Mouse (Mus musculus) layer of hippocampus, adult 8-10 months (tissue): ENCODE measurements around the gene Zfp184. TPM values are rescaled to one million over a fixed set of nuclear protein-coding genes. Genes with fewer than 3 reads are reported as not detected.

Experiments used
- DNase-seq, 2 experiments: peaks; one replicate each; pipeline ENCODE4 v3.0.0; 2022; ENCODE audit warnings: low spot score in 2 of 2
- total RNA-seq, 4 experiments: library from RNA; stranded (reverse); gene quantifications; 2 replicates each; pipeline ENCODE4 v1.2.4; 2022

Zfp184 gene
- total RNA-seq, 4 experiments from 2014 or later: 1.9 to 4.5 (median 2.9) TPM

DNA sequence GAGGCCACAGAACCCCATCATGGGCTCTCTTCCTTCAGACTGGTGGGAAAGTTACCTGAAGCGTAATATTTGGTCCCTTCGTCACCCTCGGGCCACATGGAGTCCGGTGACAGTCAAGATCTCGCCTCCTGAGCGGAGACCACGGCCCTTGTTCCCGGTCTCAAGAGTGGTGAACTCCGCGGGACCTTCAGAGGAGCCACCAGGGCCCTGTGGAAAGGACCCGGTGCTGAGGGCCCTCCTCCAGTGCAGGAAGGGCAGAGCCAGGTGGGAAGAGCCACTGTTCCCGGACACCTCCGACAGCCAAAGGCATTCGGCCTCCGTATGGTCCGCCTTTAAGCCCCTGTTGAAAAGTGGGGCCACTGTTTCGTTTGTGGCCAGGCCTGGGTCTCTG is 36.9 kb downstream of the Zfp184 start:
- no peak for DNase-seq

DNA sequence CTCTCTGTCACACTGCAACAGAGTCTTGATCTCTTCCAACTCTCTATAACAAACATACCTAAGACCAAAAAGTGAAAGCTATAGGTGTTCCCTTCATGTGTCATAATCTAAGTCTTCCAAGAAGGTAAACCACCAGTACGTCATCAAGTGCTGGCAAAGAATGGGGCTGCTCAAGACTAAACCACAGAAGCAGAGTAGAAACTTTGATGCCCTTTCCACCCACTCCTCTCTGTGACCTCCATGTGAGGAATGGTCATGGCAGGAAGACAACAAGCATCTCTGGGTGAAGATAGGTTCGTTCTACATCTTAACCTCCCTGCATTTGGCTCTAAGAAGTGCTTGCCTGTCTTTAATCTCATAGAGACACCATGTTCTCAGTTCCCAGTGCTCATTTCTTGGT is 39.6 kb downstream of the Zfp184 start:
- DNase-seq: no peak

DNA sequence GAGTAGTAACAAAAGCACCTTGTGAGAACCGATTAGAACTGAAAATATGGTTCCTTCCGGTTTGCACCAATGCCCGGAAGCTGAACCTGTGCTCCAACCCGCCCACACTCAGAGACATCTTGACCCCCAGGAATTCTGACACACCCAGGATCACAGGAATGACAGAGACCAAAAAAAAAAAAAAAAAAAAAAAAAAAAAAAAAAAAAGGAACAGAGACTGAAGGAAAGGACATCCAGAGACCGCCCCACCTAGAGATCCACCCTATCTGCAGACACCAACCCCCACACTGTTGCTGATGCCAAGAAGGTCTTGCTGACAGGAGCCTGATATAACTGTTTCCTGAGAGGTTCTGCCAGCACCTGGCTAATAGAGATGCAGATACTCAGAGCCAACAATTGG is 47.7 kb downstream of the Zfp184 start:
- no peak for DNase-seq

DNA sequence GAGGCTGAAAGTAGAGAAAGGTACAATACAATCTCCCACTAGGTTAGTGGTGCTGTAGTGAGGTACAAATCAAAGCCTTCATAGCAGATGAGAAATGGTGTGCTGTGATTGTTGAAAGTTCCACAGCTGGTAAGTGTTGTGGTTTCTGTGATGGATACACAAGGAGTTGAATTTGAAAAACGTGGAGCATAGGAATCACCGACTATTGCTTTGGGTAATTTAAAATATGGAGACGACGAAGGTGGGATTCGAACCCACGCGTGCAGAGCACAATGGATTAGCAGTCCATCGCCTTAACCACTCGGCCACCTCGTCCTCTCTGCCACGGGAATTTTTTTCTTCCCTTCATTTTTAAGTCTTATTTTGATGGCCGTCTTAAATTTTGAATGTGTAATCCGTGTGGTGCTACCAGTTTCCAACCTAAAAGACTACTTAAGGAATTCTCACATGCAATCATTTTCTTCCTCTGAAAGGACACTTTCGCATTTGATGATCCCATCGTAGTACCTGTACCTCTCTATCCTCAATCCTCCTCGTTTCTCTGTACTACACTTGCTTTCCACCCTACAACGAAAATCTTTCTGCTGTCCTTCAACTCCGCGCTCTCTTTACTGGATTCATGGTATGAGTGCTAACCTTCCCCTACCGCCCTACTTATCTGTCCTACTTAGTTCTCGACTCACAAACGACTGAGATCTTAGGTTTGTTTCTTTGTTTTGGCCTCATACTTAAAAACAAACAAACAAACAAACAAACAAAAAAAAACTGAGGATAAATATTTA is 49.3 kb downstream of the Zfp184 start:
- no peak for DNase-seq

DNA sequence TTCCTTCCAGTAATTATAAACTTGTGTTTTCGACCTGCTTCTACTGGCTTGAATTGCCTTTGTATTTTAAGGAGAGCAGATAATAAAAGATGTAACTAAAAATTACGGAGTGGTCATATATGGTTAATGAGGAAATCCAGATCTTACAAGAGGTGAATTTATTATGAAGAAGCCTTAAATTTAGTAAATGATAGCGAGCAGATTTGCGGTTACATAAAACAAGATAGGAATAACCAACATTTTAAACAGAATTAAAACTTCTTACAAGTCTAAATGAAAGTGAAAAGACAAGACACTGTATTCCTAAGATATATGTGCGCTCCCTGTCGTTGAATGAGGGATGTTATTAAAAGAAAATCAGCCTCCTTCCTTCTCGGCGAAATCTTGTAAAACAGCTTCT is 50.0 kb downstream of the Zfp184 start:
- no peak for DNase-seq

DNA sequence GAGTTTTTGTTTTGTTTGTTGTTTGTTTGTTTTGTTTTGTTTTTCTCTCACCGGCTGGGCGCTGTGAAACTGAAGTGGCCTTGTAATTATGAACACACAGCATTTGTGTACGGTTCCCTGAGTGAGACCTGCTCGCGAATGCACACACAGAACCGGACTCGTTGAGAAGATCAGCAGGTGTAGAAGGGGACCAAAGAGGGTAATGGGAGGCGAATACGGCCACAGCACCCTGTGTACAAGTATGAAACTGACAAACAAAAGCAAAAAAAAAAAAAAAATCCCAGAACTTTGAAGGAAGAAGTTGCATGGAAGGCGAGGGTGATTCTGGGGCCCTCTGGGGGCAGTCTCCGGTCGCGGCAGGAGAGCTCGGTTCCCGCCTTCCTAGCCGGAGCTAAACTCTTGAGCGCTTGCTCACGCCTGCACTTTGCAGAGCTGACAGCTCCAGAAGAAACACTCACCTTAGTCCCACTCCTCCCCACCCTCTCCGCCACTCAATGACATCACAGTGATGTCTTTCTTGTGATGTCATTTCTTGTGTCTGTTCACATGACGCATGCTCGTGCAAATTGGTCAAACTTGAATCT is 50.5 kb downstream of the Zfp184 start:
- no peak for DNase-seq

DNA sequence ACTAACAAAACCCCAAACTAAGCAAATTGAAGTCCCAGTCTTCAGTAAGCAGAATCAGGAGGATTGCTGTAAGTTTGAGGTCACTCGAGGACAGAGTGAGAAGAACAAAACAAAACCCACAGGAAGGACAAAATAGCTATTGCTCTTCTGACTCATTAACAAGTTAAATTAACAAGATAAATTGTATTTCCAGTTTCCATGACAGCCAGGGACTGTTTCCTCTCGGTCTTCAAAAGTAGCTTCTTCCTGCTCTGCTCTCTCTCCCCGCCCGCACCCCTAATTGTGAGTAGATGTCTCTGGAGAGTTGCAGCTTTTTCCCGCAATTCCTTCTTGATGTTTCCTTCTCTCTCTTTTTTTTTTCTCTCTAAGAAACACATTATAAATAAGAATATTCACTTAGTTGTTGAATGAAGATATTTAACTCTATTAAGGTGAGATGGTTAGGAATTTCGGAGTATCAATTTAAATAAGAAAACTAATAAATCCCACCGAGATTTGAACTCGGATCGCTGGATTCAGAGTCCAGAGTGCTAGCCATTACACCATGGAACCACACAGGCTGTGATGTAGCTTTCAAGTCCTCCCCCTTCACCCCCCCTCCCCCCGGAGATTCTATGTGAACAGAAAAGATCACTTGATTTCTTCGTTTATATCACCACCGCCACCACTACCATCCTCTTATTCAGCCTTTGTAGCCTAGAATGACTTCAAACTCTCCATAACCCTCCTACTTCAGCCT is 51.4 kb downstream of the Zfp184 start:
- DNase-seq: no peak

DNA sequence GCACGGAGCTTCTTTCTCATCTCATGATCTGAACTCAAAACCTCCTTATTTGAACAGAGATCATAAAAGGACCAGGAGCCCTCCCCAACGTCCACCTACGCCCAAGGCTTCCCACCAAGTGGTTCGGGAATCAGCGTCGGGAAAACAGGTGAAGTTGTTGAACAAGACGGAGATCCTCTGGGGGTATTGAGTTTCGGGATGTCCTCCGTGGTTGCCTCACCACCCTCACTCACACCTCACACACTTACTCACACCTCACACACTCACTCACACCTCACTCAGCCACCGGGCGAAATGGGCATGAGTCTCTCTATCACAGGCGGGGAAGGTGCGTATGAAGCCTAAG is 51.9 kb downstream of the Zfp184 start:
- no peak for DNase-seq

DNA sequence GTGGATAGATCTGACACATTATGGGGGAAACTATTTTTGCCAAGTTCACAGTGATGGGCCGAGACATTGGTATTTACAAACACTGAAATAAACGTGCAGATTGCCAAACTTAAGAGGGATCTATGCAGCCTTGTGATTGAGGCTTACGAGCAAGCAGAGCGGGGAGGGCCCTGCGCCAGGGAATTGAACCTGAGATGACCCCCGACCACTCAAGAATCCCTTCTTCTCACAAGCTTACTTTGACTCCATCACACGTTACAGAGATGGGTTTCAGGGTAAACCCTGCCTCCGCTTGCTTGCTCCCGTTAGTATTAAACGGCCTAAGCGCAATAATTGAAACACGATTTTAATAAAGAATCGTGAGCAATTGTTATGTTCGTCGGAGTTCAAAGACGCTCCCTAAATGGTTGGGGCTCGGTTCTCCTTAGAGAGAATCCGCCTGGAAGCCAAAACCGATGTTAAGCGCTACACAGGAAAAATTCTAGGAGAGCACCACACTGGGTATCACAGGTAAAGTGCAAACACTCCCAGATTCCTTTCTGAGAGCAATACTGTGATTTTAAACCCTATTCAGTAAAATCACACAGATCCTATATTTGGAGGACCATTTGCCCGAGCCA is 52.4 kb downstream of the Zfp184 start:
- no peak for DNase-seq

DNA sequence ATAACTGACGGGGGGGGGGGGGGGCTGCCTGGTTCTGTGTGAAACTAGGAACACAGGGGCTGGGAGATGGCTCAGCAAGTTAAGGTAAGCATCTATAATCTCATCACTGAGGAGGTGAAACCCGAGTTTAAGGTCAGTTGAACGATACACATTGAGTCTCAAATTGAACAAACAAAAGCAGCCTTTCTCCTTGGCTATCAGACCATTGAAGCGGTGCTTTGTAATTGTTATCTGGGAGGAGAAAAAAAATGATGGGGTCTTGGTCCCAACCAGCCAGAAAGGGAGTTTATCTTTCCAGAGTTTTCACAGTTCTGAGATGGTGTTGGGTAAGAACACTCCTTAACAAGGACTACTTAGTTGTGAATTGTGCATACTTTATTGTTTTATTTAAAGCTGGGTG is 52.9 kb downstream of the Zfp184 start:
- DNase-seq: no peak

DNA sequence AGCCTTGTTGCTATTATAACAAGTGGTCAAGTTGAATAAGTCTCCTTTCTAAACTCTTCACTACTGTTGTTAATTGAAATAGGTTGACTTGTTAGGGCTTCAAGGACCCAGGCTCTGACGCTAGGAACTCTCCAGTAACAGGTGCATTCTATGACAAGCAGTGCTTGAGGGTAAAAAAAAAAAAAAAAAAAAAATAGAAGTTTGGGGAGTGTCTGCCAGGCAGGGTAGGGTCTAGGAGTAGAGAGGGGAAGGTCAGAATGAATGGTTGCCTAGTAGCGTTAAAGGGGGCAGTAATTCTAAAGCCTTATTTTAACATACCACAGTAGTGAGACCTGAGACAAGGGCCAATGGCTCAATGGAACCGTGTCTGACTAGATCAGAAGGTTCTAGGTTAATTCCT is 53.5 kb downstream of the Zfp184 start:
- no peak for DNase-seq

DNA sequence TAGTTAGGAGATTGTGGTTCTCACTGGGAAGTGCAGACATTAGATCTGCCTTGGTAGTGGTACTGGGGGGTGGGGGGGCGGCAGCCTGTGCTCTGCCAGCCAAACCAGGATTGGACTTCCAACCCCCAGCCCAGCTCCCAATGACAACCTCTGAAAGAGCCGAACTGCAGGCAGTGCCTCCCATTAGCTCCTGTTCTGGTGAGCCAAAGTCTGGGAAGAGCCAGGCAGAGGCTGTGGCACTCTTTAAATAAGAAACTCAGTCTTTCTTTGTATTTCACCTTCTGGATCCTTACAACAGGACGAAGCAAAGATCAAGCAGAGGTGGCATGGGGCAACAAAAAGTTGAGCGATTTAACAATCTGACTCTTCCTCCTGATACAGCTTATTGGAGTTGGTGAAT is 54.3 kb downstream of the Zfp184 start:
- DNase-seq: no peak

DNA sequence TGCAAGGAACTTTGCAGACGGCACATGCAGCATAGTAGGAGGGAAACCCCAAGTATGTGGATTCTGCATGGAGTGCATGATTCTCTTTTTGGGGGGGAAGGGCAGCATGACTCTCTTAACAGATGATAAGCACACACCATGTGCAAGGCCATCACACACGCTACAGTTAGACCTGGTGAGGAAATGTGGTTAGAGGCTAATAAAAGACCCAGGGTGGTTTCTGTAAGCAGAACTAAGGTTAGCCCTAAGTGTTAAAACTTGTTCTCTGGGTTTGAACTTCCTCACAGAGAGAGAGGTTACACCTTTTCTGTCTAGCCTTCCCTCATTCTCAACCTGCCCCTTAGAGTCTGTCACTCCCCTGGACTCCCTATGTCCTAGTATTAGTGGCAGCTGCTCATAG is 56.5 kb downstream of the Zfp184 start:
- no peak for DNase-seq

DNA sequence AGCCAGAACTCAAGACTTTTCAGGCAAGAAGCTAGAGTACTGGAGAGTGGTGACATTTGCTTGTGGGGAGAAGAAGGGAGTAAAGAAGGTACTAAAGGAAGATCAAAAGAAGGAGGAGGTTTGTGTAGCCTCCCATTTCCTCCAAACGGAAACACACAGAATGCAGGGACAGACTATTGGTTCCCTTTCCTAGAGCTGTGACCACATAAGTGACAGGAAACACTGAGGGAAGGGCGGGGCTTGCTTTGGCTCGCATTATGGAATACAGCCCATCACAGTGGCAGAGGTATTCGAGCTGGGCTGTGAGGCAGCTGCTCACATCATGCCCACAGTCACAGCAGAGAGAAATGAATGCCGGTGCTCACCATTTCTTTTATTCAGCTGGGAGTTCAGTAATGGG is 56.9 kb downstream of the Zfp184 start:
- no peak for DNase-seq

DNA sequence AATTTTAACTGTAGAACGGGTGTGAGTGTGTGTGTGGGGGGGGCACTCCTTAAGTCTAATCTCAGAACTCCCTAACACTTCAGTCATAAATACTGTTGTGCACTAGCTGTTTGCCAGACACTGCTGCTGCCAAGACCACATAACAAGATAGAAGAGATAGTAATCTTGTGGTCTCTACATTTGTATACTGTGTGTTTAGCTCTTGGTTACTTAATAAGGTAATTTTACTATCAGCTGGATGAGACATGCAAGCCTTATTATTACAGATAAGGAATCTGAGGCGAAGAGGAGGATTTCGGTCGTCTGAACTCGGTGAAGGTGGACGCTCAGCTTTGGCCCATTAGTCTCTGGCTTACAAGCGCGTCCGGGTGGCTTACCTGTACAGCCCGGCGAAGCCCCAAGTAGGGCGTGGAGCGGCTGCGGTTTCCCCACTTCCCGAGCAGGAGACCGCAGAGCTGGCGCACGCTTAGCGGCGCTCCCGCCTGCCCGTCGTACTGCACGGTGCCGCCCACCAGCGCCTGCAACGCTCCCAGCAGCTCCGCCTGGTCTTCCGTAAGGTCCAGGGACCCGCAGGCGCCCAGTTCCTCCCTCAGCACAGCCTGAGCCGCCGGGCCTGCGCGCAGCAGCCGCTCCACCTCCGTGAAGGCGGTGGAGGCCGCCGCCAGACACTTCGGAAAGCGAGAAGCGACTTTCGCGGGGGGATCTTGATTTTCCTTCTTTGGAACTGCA is 60.9 kb downstream of the Zfp184 start:
- no peak for DNase-seq

DNA sequence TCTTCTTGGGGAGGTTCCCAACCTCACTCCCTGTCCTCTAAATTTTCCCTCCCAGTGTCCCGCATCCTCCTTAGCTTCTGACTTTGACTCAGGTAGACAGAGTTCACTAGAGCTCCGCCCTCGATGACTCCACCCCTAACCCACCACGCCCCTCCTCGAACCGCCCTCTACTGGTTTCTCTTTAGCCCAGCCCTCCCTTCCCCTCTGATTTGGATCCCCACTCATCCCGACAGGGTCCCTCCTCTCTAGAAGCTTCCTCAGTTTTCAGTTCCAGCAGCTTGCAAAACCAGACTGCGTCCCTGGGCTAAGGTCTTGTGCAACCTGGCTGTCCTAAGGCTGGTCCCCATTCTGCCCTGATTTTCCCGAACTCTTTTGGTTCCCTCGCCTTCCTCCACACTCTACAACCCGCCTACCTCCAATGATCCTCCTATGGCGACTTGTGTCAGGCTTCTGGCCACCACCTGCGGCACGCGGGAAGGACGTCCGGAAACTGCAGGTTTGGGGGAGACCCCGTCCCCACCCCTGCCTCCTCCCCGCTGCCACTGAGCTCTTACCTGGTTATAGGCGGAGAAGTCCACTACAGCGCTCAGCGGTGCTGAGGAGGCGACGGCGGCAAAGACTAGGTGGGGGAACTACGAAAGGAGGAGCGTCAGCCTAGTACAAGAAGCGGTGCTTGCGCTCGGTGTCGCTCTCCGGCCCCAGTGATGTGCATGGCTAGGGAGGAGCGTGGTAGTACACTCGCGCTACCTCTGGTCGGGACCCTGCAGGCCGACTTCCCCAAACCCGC is 61.6 kb downstream of the Zfp184 start:
- DNase-seq: no peak

DNA sequence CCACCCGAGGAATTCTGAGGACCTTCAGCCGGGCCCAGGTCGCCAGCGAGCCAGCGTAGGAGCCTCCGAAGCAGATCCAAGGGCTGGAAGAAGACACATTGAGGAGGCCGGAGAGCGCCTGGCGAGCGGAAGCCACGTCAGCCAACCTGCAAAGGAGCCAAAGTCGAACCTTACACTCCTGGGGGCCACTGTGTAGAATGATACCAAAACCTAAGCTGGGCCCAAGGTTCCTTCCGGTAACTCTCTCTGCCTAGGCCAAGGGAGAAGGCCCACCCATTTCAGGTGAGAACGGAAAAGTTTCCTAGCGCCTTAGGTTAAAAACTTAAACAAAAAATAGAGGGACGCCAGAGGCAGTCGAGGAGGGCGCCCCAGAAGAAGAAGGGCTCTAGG is 62.2 kb downstream of the Zfp184 start:
- DNase-seq: no peak

DNA sequence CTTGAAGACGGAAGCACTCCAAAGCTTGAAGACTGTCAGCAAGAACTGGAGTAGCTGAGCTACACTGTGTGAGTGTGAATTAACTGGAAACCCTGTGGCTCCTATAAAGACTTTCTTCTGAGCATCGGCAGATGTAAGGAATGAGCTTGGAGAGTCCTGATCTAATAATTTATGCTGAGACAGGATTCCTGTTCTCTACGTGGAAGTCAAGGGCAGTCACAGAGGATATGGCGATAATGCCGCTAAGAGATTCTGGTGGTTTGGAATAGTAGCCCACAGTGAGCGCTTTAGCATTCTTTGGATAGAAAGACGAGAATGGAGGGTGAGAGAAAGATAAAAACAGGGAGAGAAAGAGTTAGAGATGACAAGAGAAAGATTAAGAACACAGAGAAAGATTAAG is 63.0 kb downstream of the Zfp184 start:
- no peak for DNase-seq

DNA sequence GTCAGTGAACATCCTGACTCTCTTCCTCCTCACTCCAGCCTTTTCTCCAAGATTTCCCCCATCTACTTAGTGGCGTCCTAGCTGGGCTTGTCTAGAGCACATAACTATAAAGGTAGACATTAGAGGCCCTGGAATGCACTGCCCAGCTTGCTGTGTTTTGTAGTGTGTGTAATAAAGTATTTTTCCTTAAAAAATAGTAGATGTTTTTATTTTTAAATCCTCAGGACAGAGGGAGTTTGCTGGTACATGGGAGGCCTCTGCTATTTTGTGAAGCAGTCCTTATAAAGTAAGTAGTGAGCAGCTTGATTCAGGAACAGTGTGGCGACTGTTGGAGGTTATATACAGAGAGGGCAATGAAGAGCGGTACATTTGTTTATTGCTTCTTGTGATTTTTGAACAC is 63.8 kb downstream of the Zfp184 start:
- DNase-seq: no peak

DNA sequence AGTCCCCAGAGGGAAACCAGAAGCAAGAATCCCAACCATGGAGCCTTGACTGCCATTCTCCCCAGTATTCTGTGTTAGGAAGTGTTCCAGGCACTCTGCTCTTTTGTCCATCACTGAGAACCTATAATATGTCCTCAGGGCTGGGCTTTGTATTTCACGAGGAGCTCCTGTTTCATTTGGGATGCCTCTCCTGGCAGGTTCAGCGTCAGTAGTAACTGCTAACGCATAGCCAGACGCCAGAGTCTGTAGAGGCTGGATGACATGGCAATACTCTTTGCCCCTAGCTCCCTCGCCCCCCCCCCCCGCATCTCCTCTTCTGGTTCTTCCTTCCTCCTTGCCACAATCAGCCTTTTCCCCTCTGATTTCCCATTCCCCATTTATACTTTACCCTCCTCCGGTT is 64.7 kb downstream of the Zfp184 start, which contains the start of gene Prss16:
Gene Prss16, minus strand, starts transcription at position 101 of the 400 bp plus-strand sequence.
- no peak for DNase-seq
